Mouse (Mus musculus): ENCODE data around the gene Mmp9.

The Mmp9 gene

GRCm38 (mm10) chr2:164940140-164940830 is at the start of gene Mmp9:
Gene Mmp9, plus strand, starts transcription at chr2:164940780.
- no peak for DNase-seq (ENCODE audit: low spot score)

- DNase-seq (ENCODE audit: low spot score), result no peak
Measured at GRCm38 (mm10) chr2:164891056-164891834, 49.3 kb upstream of the Mmp9 start.

- DNase-seq (ENCODE audit: low spot score), result no peak
Measured at GRCm38 (mm10) chr2:164891908-164892695, 48.5 kb upstream of the Mmp9 start.

- no peak for DNase-seq (ENCODE audit: low spot score)
Measured at GRCm38 (mm10) chr2:164892696-164893216, 47.8 kb upstream of the Mmp9 start.

- no peak for DNase-seq (ENCODE audit: low spot score)
Measured at GRCm38 (mm10) chr2:164894048-164894447, 46.5 kb upstream of the Mmp9 start.

- no peak for DNase-seq (ENCODE audit: low spot score)
Measured at GRCm38 (mm10) chr2:164894644-164895043, 45.9 kb upstream of the Mmp9 start.

DNA sequence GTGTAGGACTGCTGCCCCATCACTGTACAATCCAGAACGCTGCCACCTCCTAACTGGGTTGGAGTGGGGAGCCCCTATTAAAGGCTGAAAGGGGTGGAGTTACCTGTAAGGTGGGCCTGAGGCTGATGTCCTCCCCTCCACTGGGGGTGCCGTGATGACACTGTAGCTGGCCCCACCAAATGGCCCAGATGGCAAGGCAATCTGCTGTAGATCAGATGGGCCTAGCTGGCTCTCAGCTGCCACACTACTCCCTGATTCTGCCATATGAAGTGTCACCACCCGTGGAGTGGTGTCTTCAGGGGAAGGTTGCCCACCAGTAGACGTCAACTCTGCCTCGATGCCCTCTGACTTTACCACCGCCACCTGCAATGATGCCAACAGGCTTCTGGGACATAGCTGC is 44.7 kb upstream of the Mmp9 start:
- DNase-seq (ENCODE audit: low spot score), result no peak

DNA sequence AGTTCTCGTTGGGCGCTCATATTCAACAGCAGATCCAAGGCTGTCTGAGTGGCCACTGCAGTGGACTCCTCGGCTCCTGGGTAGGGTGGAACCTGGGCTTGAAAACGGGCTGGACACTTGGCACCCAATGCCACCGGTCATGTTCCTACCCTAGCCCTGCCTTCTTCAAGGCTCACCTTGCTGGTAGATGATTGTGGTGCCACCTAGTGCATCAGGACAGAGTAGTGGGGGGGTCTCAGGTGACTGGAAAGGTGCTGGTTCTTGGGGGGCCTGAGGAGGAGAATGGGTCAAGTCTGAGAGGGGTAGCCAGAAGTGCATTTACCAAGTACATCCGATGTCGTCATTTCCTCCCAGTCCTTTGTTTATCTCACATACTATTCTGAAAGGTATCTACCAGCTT is 42.6 kb upstream of the Mmp9 start:
- no peak for DNase-seq (ENCODE audit: low spot score)

DNA sequence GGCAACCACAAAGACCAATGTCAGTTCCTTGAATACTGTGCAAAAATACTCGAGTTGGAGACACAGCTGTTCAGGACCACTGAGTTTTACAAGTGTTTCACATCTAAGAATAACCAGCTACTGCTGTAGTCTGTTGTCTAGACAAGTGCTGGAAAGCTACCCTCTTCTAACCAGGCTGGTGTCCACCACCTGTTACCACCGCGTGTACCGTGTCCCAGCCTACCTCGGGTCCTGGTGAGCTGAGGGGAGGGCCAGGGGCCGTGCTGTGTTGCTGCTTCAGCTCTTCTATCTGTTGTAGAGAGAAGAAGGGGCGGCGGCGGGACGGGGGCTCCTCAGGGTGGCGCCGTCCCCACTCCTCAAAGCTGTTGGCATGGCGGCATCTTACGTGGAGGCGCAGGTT is 41.5 kb upstream of the Mmp9 start:
- no peak for DNase-seq (ENCODE audit: low spot score)

DNA sequence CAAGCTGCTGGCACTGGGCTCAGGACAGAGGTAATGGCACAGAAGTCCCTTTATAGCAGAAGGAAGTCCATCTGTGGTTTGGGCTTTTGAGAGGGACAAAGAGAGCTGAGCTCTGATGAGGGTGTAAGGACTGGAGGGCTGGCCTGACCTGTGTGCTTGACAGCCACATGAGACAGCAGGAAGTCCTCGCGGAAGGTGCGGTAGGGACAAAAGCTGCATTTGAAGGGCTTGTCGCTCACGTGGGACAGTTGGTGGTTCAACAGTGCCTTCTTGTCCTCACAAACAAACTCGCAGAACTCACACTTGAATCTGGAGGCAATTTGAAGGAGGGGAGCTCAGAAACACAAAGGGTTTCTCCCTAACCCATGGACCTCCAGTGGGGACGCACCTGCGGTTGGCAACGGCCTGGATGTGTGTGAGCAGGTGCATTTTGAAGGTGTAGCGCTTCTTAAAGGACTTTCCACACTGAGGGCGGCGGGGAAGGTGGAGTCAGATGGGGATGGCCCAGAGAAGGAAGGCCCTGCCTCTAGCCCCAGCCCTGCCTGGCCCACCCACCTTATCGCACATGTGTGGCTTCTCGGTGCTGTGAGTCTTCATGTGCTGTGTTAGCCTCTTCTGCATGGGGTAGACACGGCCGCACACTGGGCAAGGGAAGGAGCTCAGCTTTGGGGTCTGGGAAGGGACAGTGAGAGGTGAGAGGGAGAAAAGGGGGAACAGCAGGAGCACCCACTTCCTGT is 40.7 kb upstream of the Mmp9 start:
- DNase-seq (ENCODE audit: low spot score), result no peak

DNA sequence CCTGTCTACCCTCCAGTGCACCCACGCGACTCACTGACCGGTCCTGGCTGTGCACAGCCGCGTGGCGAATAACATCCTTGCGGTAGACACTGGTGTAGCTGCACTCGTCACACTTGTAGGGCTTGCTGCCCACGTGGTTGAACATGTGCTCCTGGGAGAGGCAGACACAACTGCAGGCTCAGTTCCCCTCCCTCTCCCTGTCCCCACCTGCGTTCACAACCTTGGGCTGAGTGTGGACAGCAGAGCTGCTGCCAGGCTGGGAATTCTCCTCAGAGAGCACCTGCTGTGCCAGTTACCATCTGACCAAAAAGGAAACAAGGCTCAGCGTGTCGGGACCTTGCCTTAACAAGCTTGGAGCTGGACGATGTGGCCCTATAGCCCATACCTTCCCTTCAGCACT is 39.2 kb upstream of the Mmp9 start:
- DNase-seq (ENCODE audit: low spot score), result no peak

GRCm38 (mm10) chr2:164903496-164903895 is 37.1 kb upstream of the Mmp9 start:
- no peak for DNase-seq (ENCODE audit: low spot score)

DNA sequence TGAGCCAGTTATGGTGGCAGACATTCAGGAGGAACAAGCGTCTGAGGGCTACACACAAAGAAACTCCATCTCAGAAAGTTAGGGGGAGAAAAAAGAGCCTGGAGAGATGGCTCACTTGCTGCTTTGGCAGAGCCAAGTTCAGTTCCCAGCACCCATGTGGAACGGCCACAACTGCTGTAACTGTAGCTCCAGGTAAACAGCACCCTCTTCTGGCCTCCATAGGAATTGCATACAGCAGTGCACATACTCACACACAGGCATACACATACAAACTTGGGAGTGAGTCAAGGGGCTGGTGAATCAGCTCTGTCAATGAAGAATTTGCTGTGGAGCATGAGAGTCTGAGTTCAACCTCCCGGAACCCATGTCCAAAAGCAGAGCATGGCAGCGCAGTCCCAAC is 34.5 kb upstream of the Mmp9 start:
- no peak for DNase-seq (ENCODE audit: low spot score)

DNA sequence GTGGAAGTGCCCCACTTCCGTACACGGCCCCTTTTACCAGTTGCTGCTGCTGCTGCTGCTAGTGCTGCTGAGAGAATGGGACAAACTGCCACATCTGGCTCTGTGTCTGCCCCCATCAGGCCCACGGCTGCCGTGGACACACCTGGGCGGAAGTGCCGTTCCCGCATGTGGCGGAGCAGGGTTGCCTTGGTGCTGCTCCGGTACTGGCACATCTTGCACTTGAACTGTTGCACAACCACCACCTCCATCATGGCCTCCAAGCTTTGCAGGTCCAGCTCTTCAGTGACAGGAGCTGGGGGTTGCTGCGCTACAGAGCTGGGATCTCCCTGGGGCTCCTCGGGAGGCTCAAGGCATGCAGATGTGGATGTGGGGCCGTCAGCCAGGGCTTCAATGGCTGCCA is 33.1 kb upstream of the Mmp9 start:
- no peak for DNase-seq (ENCODE audit: low spot score)

GRCm38 (mm10) chr2:164908011-164908410 is 32.6 kb upstream of the Mmp9 start:
- no peak for DNase-seq (ENCODE audit: low spot score)

DNA sequence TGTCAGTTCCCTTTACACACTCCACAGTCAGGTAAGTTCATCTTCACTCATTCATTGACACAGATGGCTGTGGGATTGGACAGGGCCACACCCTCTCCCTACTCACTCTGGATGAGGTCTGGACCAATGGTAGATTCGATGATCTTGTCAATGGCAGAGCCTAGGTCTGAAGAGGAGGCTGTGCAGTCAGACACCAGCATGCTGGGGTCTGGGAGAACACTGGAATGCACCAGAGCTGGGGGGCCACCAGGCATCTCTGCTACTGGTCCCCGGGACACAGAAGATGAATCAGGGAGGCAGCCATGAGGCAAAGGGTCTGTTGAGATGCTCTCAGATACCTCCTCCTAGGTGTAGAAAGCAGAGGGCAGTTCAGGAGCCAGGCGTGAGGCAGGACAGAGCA is 31.5 kb upstream of the Mmp9 start:
- DNase-seq (ENCODE audit: low spot score), result no peak

GRCm38 (mm10) chr2:164909542-164909941 is 31.0 kb upstream of the Mmp9 start:
- DNase-seq (ENCODE audit: low spot score), result no peak

- DNase-seq (ENCODE audit: low spot score), result no peak
Measured at GRCm38 (mm10) chr2:164910360-164911061, 30.1 kb upstream of the Mmp9 start.

DNA sequence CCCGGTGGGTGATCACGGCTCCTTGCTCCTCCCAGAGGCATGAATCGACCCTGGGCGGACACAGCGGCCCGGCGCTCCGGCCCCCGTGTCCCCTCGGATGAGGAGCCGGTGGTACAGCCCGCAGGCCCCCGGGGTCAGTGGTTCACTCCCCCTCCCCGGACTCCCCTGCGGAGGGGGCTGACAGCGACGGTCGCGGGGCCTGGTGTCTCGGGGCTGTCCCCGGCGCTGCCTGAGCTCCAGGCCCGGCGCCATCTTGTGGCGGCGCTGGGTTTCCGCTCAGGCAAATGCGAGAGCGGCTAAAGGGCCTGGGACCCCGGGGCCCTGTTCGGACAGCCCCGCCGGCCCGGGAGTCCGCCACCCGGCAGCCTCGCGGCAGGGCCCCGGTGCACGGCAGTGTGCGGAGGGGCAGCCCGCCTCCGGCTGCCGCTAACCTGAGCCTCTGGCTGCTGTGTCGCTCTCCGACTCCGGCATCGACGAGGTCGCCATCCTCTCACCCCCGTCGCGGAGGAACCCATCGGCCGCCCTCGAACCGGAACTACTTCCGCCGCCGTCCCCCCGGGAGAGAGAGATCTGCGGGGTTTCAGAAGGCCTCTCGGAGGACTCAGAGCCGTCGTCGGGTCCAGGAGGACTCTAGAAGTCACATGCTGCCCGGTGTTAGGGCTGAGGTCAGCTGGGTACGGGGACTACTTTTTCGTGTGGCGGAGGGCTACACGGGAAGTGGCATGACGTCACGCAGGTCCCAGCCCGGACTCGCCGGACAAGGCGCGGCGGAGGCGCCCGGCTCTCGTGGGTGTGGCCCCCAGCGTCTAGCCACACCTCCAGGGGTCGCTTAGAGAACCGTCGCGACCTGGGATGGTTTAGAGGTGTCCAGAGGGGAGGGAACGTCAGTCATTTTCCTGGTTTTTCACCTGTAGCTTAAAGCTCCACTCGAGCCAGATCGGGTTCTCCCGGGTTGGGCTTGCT is 29.2 kb upstream of the Mmp9 start, which contains the start of gene Zfp335:
Gene Zfp335 (minus strand): TSS at position 672 of the 963 bp plus-strand sequence.
- DNase-seq (ENCODE audit: low spot score), result peak; percentile 90

DNA sequence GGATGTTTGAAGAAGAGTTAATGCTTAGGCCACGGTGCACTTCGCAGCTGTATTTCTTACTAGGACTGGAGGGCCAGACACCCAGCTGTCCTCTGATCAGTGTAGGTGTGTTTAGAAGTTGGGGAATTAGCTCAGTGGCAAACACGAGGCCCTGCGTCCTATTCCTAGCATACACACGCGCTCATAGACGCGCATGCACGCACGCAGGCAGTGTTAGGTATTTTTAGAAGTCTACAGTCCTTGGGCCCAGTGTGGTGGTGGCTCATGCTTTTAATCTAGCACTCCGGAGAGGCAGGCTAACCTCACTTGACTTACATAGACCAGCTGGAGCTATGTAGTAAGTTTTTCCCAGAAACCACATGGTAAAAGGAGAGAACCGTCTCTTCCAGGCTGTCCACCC is 28.4 kb upstream of the Mmp9 start:
- DNase-seq (ENCODE audit: low spot score), result no peak

All from ovary, postnatal 14 days (tissue).